Mouse (Mus musculus) neural tube, embryonic 13.5 days (tissue): ENCODE data around the gene Wsb1. TPM values are rescaled to one million over a fixed set of nuclear protein-coding genes. Genes with fewer than 3 reads are reported as not detected.
"Not testable (repeated sequence)": the region's sequence is repeated elsewhere in the genome, so short reads cannot be mapped to it uniquely, and the experiment has no call there.

Experiments used
- ATAC-seq: fragments of 200-750 bp; cut with Nextera tagmentation; 2 replicates; pipeline ENCODE4 v1.8.0; 2017; ENCODE audit warnings: low read depth, mild to moderate bottlenecking, moderate TSS enrichment, moderate library complexity
- H3K27ac ChIP-seq: fragments of 300-500 bp; sonication (generic); replicated peaks from 2 replicates; pipeline ENCODE4 v1.5.1; 2015; ENCODE audit warnings: moderate library complexity, mild to moderate bottlenecking, inconsistent platforms
- H3K27me3 ChIP-seq: fragments of 300-500 bp; sonication (generic); 2 replicates; pipeline ENCODE4 v1.6.1; 2015; ENCODE audit warnings: mild to moderate bottlenecking, inconsistent platforms
- H3K36me3 ChIP-seq: fragments of 300-500 bp; sonication (generic); 2 replicates; pipeline ENCODE4 v1.6.1; 2015; ENCODE audit warnings: mild to moderate bottlenecking, inconsistent platforms
- H3K4me1 ChIP-seq: fragments of 300-500 bp; sonication (generic); replicated peaks from 2 replicates; pipeline ENCODE4 v1.6.1; 2015; ENCODE audit warnings: inconsistent platforms
- H3K4me2 ChIP-seq: fragments of 300-500 bp; sonication (generic); 2 replicates; pipeline ENCODE4 v1.6.1; 2015; ENCODE audit warnings: inconsistent platforms, mild to moderate bottlenecking, moderate library complexity
- H3K4me3 ChIP-seq: fragments of 300-500 bp; sonication (generic); 2 replicates; pipeline ENCODE4 v1.5.1; 2015; ENCODE audit warnings: mild to moderate bottlenecking, inconsistent platforms
- H3K9ac ChIP-seq: fragments of 300-500 bp; sonication (generic); 2 replicates; pipeline ENCODE4 v1.6.1; 2015; ENCODE audit warnings: moderate library complexity, mild to moderate bottlenecking, inconsistent platforms
- H3K9me3 ChIP-seq: fragments of 300-500 bp; sonication (generic); 2 replicates; pipeline ENCODE4 v1.6.1; 2016; ENCODE audit warnings: inconsistent platforms
- WGBS: fragments of 180-500 bp; shearing (Covaris S2); methylation state at CpG from one replicate; pipeline ENCODE4 v1.1.7; 2015; 5-methylcytosine and 5-hydroxymethylcytosine counted together
- polyA plus RNA-seq: library from polyadenylated mRNA; unstranded; fragments of >200 nt; fragmentation: Nextera tagmentation; extraction: Ambion mirVana; gene quantifications from 2 replicates; pipeline ENCODE4 v1.2.1, GENCODE M21; 2015

The Wsb1 gene
- 492 and 532 TPM in 2 replicates for polyA plus RNA-seq

- Histone ChIP-seq H3K27me3 (0 out of 2 replicates have a peak, but pooled peaks cover 4% of the 10 kb centered on the region), H3K4me2 (peak within 1 kb of the TSS; percentile 71), H3K4me3 (peak within 1 kb of the TSS; percentile 88), H3K36me3 (peaks cover 19% of the 10 kb centered on the region), H3K9me3 (no peaks in the 10 kb centered on the region), H3K9ac (peak within 1 kb of the TSS; percentile 97), H3K4me1 (peaks cover 37% of the 10 kb centered on the region), H3K27ac (peak within 1 kb of the TSS; percentile 99)
- ATAC-seq, result peak; percentile 94
- WGBS, result 2% methylated on average over 50 of the region's 50 CpGs
Measured at GRCm38 (mm10) chr11:79254391-79255098, at the start of gene Wsb1. TSS of gene Wsb1 (minus strand) at chr11:79254671.

GRCm38 (mm10) chr11:79304245-79304644 lies 49.8 kb upstream of the Wsb1 start:
- peaks cover 22% of the 10 kb centered on the region for H3K4me1 ChIP-seq
- H3K9me3 ChIP-seq, H3K27me3 ChIP-seq, ATAC-seq, H3K9ac ChIP-seq, H3K36me3 ChIP-seq, H3K27ac ChIP-seq, H3K4me2 ChIP-seq, H3K4me3 ChIP-seq: not testable (repeated sequence)
- WGBS, result 84% methylated on average over 4 of the region's 4 CpGs

- H3K36me3 ChIP-seq, result no peaks in the 10 kb centered on the region
- H3K4me1 ChIP-seq, result peaks cover 18% of the 10 kb centered on the region
- no peak overlapping the region for H3K4me2 ChIP-seq
- no peak overlapping the region for H3K27ac ChIP-seq
- ATAC-seq, result no peak
- H3K9me3 ChIP-seq, result no peaks in the 10 kb centered on the region
- no peaks in the 10 kb centered on the region for H3K27me3 ChIP-seq
- H3K4me3 ChIP-seq, result no peak overlapping the region
- H3K9ac ChIP-seq, result no peak overlapping the region
- 89% methylated on average over 6 of the region's 6 CpGs for WGBS
Measured at GRCm38 (mm10) chr11:79303109-79303508, 48.6 kb upstream of the Wsb1 start.

- Histone ChIP-seq H3K4me1 (no peaks in the 10 kb centered on the region), H3K4me2 (no peak overlapping the region), H3K9ac (no peak overlapping the region), H3K27me3 (no peaks in the 10 kb centered on the region), H3K9me3 (no peaks in the 10 kb centered on the region), H3K4me3 (no peak overlapping the region), H3K36me3 (no peaks in the 10 kb centered on the region), H3K27ac (no peak overlapping the region)
- ATAC-seq, result no peak
- WGBS, result 78% methylated on average over 9 of the region's 9 CpGs
Measured at GRCm38 (mm10) chr11:79299719-79300431, 45.4 kb upstream of the Wsb1 start.

- H3K9me3 ChIP-seq, result no peaks in the 10 kb centered on the region
- no peak within 1 kb of the TSS for H3K9ac ChIP-seq
- no peak within 1 kb of the TSS for H3K4me2 ChIP-seq
- 80% methylated on average over 5 of the region's 5 CpGs for WGBS
- H3K36me3 ChIP-seq, result no peaks in the 10 kb centered on the region
- H3K4me3 ChIP-seq, result no peak within 1 kb of the TSS
- no peak within 1 kb of the TSS for H3K27ac ChIP-seq
- peaks cover 8% of the 10 kb centered on the region for H3K4me1 ChIP-seq
- ATAC-seq, result no peak
- H3K27me3 ChIP-seq, result no peaks in the 10 kb centered on the region
Measured at GRCm38 (mm10) chr11:79296856-79297491, 42.5 kb upstream of the Wsb1 start, which contains the start of gene Gm9964. TSS of gene Gm9964 (minus strand) at chr11:79296906.

- H3K9me3 ChIP-seq, result no peaks in the 10 kb centered on the region
- H3K4me1 ChIP-seq, result peaks cover 8% of the 10 kb centered on the region
- no peak overlapping the region for H3K9ac ChIP-seq
- no peak overlapping the region for H3K4me3 ChIP-seq
- no peak overlapping the region for H3K4me2 ChIP-seq
- no peaks in the 10 kb centered on the region for H3K36me3 ChIP-seq
- ATAC-seq, result no peak
- no peaks in the 10 kb centered on the region for H3K27me3 ChIP-seq
- 42% methylated on average over 1 of the region's 1 CpGs for WGBS
- no peak overlapping the region for H3K27ac ChIP-seq
Measured at GRCm38 (mm10) chr11:79296167-79296566, 41.7 kb upstream of the Wsb1 start.

- Histone ChIP-seq H3K4me2 (no peak overlapping the region), H3K9me3 (no peaks in the 10 kb centered on the region), H3K27me3 (no peaks in the 10 kb centered on the region), H3K27ac (peak overlapping the region; percentile 82), H3K4me1 (peaks cover 12% of the 10 kb centered on the region), H3K9ac (no peak overlapping the region), H3K4me3 (no peak overlapping the region), H3K36me3 (no peaks in the 10 kb centered on the region)
- WGBS, result 10% methylated on average over 1 of the region's 1 CpGs
- ATAC-seq, result peak; percentile 79
Measured at GRCm38 (mm10) chr11:79293971-79294370, 39.5 kb upstream of the Wsb1 start.

- H3K27me3 ChIP-seq, result no peaks in the 10 kb centered on the region
- no peaks in the 10 kb centered on the region for H3K9me3 ChIP-seq
- peaks cover 21% of the 10 kb centered on the region for H3K4me1 ChIP-seq
- ATAC-seq, result no peak
- no peak overlapping the region for H3K9ac ChIP-seq
- H3K36me3 ChIP-seq, result no peaks in the 10 kb centered on the region
- no peak overlapping the region for H3K4me2 ChIP-seq
- WGBS, result 87% methylated on average over 3 of the region's 3 CpGs
- H3K4me3 ChIP-seq, result no peak overlapping the region
- H3K27ac ChIP-seq, result no peak overlapping the region
Measured at GRCm38 (mm10) chr11:79293025-79293424, 38.6 kb upstream of the Wsb1 start.

- H3K4me1 ChIP-seq, result peaks cover 28% of the 10 kb centered on the region
- no peaks in the 10 kb centered on the region for H3K9me3 ChIP-seq
- H3K9ac ChIP-seq, result no peak overlapping the region
- H3K27me3 ChIP-seq, result no peaks in the 10 kb centered on the region
- no peak overlapping the region for H3K27ac ChIP-seq
- no peak for ATAC-seq
- no peak overlapping the region for H3K4me2 ChIP-seq
- H3K36me3 ChIP-seq, result no peaks in the 10 kb centered on the region
- no peak overlapping the region for H3K4me3 ChIP-seq
- 59% methylated on average over 3 of the region's 3 CpGs for WGBS
Measured at GRCm38 (mm10) chr11:79292130-79292529, 37.7 kb upstream of the Wsb1 start.

- Histone ChIP-seq H3K27ac (no peak overlapping the region), H3K36me3 (no peaks in the 10 kb centered on the region), H3K27me3 (no peaks in the 10 kb centered on the region), H3K9me3 (no peaks in the 10 kb centered on the region), H3K9ac (no peak overlapping the region), H3K4me2 (no peak overlapping the region), H3K4me3 (no peak overlapping the region), H3K4me1 (peaks cover 30% of the 10 kb centered on the region)
- 68% methylated on average over 5 of the region's 5 CpGs for WGBS
- ATAC-seq, result no peak
Measured at GRCm38 (mm10) chr11:79291651-79292050, 37.2 kb upstream of the Wsb1 start.

- H3K36me3 ChIP-seq, result no peaks in the 10 kb centered on the region
- 51% methylated on average over 2 of the region's 2 CpGs for WGBS
Measured at GRCm38 (mm10) chr11:79290473-79290872, 36.0 kb upstream of the Wsb1 start.

More at GRCm38 (mm10) chr11:79290473-79290872, 36.0 kb upstream of the Wsb1 start:
- ATAC-seq, result no peak
- Histone ChIP-seq H3K4me1 (peaks cover 30% of the 10 kb centered on the region), H3K4me2 (no peak overlapping the region), H3K27ac (no peak overlapping the region), H3K4me3 (no peak overlapping the region), H3K9ac (no peak overlapping the region), H3K9me3 (no peaks in the 10 kb centered on the region), H3K27me3 (no peaks in the 10 kb centered on the region)
